Mouse (Mus musculus) MEL (cell line): ENCODE measurements around the gene Pnkp.

Source experiments
- CTCF ChIP-seq, 3 experiments: IDR thresholded peaks in 2 of 3; conservative IDR thresholded peaks in 1 of 3; 2 replicates each; pipeline ENCODE4 v1.5.1; 2011 to 2012; ENCODE audit warnings: low read length in 3 of 3, low read depth in 2 of 3, mild to moderate bottlenecking in 2 of 3, improper control_type of control experiment in 1 of 3, inconsistent platforms in 1 of 3, mixed read lengths in 1 of 3, moderate library complexity in 1 of 3; ENCODE audit not compliant: control insufficient read depth in 1 of 3, insufficient read depth in 1 of 3, poor library complexity in 1 of 3, severe bottlenecking in 1 of 3
- E2F4 ChIP-seq: IDR thresholded peaks from 2 replicates; pipeline ENCODE4 v1.6.1; 2011; ENCODE audit warnings: low read depth, low read length, improper control_type of control experiment, borderline replicate concordance
- GATA1 ChIP-seq: IDR thresholded peaks from 2 replicates; pipeline ENCODE4 v1.6.1; 2011; ENCODE audit warnings: low read depth, low read length, improper control_type of control experiment
- RCOR1 ChIP-seq: IDR thresholded peaks from 2 replicates; pipeline ENCODE4 v1.6.1; 2012; ENCODE audit warnings: low read depth, mild to moderate bottlenecking, inconsistent platforms, low read length, improper control_type of control experiment

- no peak for TF ChIP-seq E2F4
- TF ChIP-seq GATA1, result 0 out of 2 replicates have a peak, but pooled peaks have one; percentile 8
- peak; percentile 83 for TF ChIP-seq RCOR1
- no peak for TF ChIP-seq CTCF (IDR thresholded peaks at IDR 0.05 in 2 of 3, conservative IDR thresholded peaks at IDR 0.05 in 1 of 3; ENCODE audit: control insufficient read depth in 1 of 3, insufficient read depth in 1 of 3, low read depth in 2 of 3, low read length in 3 of 3, poor library complexity in 1 of 3, severe bottlenecking in 1 of 3)
Measured at GRCm38 (mm10) chr7:44848561-44849415, 8.2 kb upstream of the Pnkp start, which contains the start of the genes Akt1s1 and Tbc1d17.
